Mouse (Mus musculus) yolk sac, embryonic 10.5 days (tissue): ENCODE data around the gene Gm867.

ENCODE experiments used
- DNase-seq: peaks from one replicate; pipeline ENCODE4 v3.0.0-alpha.2; 2017; ENCODE audit warnings: low spot score

Gene Gm867

DNA sequence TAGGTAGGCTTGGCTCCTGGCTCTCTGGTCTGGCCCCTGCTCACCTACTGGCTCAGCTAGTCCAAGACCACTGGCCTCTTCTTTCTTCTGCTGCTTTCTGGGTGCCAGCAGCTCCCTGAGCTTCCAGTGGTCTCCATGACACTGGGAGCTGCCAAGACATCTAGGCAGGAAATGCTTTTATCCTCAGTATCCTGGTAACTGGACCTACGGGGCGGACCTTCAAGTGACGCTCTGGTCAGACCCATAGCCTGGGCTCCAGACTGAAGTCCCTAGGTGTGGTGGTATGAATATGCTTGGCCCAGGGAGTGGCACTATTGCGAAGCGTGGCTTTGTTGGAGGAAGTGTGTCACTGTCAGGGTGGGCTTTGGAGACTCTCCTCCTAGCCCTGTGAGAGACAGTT lies at the start of gene Gm867:
TSS of gene Gm867 (minus strand) at position 153 of the 400 bp plus-strand sequence.
- no peak for DNase-seq

DNA sequence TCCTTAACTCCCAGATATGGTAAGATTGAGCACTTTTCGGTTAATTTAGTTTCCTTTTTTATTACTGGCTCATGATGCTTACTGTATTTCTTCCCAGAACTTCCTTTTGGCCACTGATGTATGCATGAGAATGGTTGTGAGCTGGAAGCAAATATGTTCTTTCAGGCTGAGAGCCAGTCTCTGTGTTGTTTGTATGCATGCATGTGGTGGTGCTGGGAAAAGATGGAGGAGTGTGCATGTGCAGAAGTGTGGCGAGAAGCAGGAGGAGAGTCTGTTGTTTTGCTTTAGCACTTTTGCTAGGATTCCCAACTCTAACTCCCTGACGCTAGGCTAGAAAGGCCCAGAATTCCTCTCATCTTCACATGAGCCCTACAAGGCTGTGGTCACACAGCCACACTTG lies 39.0 kb upstream of the Gm867 start:
- DNase-seq: no peak

GRCm38 (mm10) chr10:75978835-75979157 lies 38.3 kb upstream of the Gm867 start:
- DNase-seq: no peak

DNA sequence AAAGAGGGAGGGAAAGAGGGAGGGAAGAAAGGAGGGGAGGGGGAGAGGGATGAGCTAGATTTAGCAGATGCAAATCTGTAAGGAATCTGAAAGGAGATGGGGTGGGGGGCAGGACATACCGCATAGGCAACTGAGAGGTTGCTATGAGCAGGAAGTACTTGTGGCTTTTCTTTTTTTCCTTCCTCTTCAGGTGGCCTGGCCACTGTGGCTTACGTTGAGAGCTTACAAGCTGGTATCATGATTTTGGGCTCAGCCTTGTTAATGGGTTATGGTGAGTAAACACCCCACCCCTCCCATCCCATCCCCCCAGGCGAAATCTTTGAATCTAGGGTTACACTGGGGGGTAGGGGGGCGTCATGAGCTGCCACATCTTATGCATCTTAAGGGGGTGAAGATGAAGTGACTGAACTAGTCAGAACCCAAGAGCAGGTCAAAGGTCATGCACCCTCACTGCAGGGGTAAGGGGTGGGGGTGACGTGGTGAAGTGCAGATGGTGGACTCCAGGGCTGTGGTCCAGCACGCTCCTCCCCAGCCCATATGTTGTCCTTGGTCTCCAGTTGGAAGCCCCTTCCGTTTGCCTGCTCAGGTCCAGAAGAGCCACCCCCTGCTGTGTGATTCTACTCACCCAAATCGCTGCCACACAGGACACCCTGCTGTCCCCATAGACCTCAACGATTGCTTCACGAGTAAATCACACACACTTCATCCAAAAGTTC lies 37.8 kb upstream of the Gm867 start:
- DNase-seq: no peak

DNA sequence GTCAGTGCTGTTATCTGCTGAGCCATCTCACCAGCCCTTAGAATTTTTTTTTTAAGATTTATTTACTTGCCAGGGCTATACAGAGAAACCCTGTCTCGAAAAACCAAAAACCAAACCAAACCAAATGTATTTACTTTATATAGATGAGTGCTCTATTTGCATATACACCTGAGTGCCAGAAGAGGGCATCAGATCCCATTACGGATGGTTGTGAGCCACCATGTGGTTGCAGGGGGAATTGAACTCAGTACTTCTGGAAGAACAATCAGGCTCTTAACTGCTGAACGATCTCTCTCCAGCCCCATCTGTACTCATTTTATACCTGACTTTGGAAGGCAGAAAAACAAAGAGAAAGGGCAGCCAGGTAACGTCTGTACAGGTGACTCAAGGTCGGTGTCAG lies 34.7 kb upstream of the Gm867 start:
- DNase-seq: no peak

GRCm38 (mm10) chr10:75973846-75974245 lies 33.4 kb upstream of the Gm867 start:
- no peak for DNase-seq

DNA sequence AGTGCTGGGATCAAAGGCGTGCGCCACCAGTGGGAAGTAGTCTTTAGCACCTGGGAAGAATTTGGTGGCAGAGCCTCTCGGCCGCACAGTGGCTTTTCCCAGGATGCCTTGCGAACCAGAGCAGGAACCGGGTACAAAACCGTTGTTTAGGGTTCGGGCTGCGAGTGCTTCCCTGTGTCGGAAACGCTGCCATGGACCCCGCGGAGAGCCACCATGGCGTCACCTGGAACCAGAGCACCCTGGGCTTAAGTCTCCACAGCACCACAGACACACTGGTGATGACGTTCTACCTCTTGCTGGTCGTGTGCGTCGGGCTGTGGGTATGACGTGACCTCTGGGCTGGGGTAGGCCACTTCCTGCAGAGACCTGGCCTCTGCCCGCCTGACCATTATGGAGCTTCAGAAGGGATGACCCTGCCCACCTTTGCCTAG lies 13.9 kb upstream of the Gm867 start, which contains the start of gene Gm5134:
TSS of gene Gm5134 (plus strand) at position 134 of the 431 bp plus-strand sequence.
- no peak for DNase-seq

DNA sequence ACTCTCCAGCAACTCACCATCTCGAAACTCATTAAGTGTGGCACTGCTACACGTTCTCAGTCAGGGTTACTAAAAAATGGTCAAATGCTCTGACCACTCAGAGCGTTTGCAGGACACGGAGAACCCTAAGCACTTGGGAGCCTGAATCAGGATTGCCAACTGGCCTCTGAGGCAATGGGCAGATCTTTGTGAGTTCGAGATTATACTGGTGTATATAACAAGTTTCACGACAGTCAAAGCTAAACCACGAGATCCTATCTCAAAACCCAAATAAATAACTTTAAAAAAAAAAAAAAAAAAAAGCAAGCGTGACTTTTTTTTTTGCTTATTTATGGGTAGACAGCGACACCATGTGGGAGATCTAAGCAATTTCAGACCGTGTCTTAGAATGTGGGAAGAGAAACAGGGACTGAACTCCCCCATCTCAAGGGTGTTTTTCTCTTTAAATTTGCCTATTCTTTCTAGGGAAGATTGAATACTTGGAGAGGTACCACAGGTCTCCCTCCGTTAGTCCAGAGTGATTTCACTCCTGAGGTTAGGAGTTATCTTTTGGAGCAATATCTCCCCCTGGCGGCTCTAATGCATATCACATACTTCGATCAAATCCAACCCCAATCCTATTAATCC lies 11.1 kb upstream of the Gm867 start:
- DNase-seq: peak; percentile 29

- peak; percentile 33 for DNase-seq
These were observed 10.3 kb upstream of the Gm867 start for GRCm38 (mm10) chr10:75950791-75951210.

DNA sequence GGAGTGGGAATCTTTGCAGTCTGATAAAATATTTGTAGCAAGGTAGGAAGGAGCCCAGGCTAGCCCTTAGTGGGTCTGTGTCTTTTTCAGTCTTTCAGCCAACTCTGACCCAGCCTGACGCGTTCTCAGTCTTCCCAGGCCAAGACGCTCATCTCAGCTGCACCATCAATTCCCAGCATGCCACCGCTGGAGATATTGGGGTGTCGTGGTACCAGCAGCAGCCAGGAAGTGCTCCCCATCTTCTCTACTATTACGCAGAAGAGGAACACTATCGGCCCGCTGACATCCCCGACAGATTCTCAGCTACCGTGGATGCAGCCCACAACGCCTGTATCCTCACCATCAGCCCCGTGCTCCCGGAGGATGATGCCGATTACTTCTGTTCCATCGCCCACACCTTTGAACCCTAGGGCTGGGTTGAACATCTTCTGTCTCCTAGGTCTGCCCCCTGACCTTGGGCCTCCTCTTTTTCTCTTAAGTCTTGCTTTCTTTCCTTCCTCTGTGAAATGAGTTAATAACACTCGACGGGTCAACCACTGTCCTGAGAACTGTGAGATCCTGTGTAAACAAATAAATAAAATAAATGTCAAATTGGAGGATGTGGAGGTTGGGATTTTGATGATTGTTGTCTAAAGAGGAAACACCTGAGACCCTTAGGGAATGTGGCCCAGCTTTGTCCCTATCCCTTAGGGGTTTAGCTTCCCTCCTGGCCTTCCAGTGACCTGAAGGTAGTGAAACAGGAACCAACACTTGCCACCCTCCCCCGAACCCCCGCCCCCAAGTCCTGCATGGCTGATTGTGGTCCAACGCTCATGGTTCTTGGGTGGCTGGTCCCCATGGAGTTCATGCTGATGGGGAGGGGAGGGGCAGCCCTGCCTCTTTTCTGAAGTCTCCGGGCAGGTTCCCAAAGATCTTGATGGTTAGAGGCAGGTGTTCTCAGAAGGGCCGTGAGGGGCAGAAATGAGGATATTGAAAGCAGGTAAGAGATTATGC lies 8.9 kb upstream of the Gm867 start:
- no peak for DNase-seq

- no peak for DNase-seq
These were observed 7.6 kb upstream of the Gm867 start for GRCm38 (mm10) chr10:75948079-75948478.

DNA sequence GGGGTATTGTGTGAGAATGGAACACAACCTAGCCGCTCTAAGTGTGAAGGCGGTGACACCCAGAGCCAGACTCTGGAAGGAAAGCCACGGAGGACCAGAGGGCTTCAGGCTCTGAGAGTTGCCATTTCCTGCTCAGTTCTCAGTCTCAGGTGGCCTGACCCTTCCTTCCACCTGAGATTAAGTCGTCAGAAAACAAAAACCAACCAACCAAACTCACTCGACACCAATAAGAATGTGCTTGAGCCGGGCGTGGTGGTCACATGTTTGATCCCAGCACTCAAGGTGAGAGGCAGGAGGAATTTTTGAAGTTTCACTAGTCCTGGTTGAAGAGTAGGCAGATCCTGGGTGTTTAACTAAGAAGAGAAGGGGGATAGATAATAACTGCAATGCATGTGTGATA lies 5.4 kb upstream of the Gm867 start:
- no peak for DNase-seq

DNA sequence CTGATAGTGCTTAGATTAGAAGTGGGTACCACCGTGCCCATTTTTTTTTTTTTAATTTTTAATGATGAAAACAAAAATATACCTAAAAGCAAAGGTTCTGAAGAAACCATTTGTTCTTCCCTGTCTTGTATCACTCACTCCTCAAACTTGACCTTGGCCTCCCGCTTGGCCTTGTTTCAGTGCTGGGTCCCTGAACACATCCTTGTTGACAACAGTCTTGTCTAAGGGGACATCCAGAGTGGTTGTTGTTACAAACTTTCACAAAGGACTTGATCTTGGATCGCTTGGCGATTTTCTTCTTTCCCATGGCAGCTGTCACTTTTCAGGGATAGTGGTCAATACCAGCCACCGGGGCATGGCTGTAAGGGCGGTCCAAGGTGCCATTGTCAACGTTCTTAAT lies 4.7 kb upstream of the Gm867 start:
- no peak for DNase-seq

DNA sequence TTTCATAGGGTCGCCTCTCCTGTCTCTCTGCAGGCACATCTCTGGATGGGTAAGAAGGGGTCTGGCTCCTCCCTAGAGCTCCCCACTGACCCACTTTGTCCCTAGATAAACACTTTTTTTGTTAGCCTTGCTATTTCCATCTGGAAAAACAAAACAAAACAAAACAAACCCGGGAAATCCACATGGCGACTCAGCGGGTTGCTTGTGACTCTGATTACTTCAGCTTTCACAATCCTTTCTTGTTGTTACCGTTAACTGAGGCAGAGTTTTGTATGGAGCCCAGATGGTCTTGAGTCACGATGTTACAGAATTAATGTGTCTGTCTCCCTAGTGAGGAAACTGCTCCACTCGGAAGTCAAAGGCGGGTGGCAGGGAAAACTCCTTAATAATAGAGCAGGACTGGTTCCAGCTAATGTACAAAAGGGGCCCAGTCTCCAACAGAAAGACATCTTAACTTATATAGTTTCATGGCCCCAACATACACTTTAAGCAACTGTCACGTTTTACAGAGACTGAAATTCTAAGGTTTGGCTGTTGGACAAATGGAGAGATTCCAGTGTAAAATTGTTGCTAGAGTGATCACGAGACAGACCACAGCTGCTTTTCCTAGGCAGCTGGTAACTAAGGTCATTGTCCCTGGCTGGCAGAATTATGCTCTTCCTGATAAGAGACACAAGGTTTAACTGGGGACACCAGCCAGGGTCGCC lies 3.7 kb upstream of the Gm867 start:
- no peak for DNase-seq

DNA sequence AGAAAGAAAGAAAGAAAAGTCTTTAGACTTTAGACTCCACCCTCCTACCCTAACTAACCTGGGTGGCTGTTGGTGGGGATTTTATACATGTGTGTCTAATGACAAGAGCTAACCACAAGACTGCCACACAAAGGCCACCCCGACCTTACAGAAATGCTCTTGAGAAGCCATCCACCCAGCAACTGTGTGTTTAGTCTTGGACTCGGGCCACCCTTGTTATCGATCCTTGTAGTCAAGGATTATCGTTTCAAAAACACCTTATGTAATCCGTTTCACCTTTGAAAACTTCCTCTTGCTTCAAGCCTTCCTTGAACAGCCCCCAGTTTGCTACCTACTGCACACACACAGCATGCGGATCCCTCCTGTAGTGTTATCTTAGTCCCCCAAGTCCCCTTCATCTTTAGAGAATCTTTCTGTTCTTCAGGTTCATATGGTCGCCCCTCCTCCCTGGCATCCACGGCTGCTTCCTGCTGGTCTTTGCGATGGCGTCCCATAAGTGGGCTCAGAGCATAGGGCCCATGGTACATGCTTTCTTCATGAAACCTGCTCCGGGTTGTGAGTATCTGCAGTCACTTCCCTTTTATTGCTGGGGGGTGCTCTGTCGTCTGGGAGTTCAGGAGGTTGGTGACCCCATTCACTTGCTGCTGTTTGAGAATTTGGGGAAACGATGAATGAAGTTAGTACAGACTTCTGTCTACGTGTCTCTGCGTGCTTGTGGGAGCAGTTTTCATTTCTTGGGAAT lies 2.4 kb upstream of the Gm867 start, which contains the start of gene Vpreb3:
TSS of gene Vpreb3 (plus strand) at position 322 of the 742 bp plus-strand sequence.
- DNase-seq: no peak

- no peak for DNase-seq
These were observed 761 bp upstream of the Gm867 start for GRCm38 (mm10) chr10:75941042-75941824.

- DNase-seq: no peak
These were observed 814 bp downstream of the Gm867 start for GRCm38 (mm10) chr10:75939481-75940234.

DNA sequence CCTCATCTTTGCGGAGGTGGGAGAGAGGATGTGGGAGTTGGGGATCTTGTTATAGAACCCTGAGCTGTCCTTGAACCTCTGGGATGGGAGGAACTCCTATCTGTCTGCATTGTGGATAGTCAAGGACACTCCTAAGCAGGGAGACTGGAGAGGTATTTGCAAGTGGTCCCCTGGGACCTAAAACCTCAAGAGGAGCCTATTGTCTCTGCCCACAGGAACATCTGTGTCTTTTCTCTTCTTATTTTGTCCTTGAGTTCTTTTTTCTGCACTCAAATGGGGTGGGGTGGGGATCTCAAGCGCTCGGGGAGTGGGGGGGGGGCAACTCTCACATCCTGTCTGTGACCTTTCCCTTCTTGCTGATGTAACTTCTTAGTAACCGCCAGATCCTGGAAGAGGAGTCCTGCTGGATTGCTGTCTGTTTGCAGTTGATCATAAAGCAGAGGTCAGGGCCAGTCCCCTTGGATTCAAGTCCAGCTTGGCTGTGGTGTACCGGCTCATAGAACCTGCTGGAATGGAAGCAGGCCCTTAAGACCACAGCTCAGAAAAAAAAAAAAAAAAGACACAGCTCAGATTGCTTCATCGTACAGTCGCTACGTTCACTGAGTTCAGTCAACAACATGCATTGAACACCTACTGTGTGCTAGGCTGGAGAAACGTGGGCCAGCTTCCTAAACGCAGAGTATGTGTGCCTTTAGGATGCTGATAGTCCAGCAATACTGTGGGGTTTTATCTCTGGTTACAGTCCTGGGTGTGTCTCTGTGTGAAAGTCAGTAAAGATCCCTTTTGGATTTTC lies 2.4 kb downstream of the Gm867 start:
- peak; percentile 68 for DNase-seq
